Mouse (Mus musculus) intestine, embryonic 15.5 days (tissue): ENCODE results near the gene Wfdc8. TPM values are rescaled to one million over a fixed set of nuclear protein-coding genes. Genes with fewer than 3 reads are reported as not detected.
"Not testable (repeated sequence)": the region's sequence is repeated elsewhere in the genome, so short reads cannot be mapped to it uniquely, and the experiment has no call there.

ENCODE experiments used
- ATAC-seq: fragments of 200-750 bp; cut with Nextera tagmentation; 2 replicates; pipeline ENCODE4 v1.8.0; 2017; ENCODE audit warnings: moderate TSS enrichment, moderate library complexity
- H3K27ac ChIP-seq: fragments of 300-500 bp; sonication (generic); 2 replicates; pipeline ENCODE4 v1.5.1; 2015; ENCODE audit warnings: mild to moderate bottlenecking, inconsistent platforms
- H3K27me3 ChIP-seq: fragments of 300-500 bp; sonication (generic); replicated peaks from 2 replicates; pipeline ENCODE4 v1.6.1; 2015; ENCODE audit warnings: inconsistent platforms
- H3K36me3 ChIP-seq: fragments of 300-500 bp; sonication (generic); 2 replicates; pipeline ENCODE4 v1.6.1; 2015; ENCODE audit warnings: inconsistent platforms
- H3K4me1 ChIP-seq: fragments of 300-500 bp; sonication (generic); replicated peaks from 2 replicates; pipeline ENCODE4 v1.6.1; 2015; ENCODE audit warnings: inconsistent platforms
- H3K4me2 ChIP-seq: fragments of 300-500 bp; sonication (generic); replicated peaks from 2 replicates; pipeline ENCODE4 v1.6.1; 2015; ENCODE audit warnings: mild to moderate bottlenecking, inconsistent platforms
- H3K4me3 ChIP-seq: fragments of 300-500 bp; sonication (generic); replicated peaks from 2 replicates; pipeline ENCODE4 v1.5.1; 2015; ENCODE audit warnings: inconsistent platforms
- H3K9ac ChIP-seq: fragments of 300-500 bp; sonication (generic); 2 replicates; pipeline ENCODE4 v1.6.1; 2015; ENCODE audit warnings: inconsistent platforms
- H3K9me3 ChIP-seq: fragments of 300-500 bp; sonication (generic); 2 replicates; pipeline ENCODE4 v1.6.1; 2016; ENCODE audit warnings: inconsistent platforms
- WGBS: fragments of 180-500 bp; shearing (Covaris S2); methylation state at CpG from one replicate; pipeline ENCODE4 v1.1.7; 2015; 5-methylcytosine and 5-hydroxymethylcytosine counted together
- polyA plus RNA-seq: library from polyadenylated mRNA; unstranded; fragments of >200 nt; fragmentation: Nextera tagmentation; extraction: Ambion mirVana; gene quantifications from 2 replicates; pipeline ENCODE4 v1.2.1, GENCODE M21; 2015

Gene Wfdc8
- polyA plus RNA-seq, 1 experiment from 2014 or later, result not detected

- Histone ChIP-seq H3K4me1 (no peaks in the 10 kb centered on the region), H3K9ac (no peak overlapping the region), H3K4me3 (no peak overlapping the region), H3K27me3 (no peaks in the 10 kb centered on the region), H3K4me2 (no peak overlapping the region), H3K27ac (no peak overlapping the region), H3K36me3 (no peaks in the 10 kb centered on the region), H3K9me3 (no peaks in the 10 kb centered on the region)
- no peak for ATAC-seq
- 69% methylated on average over 3 of the region's 3 CpGs for WGBS
Measured at GRCm38 (mm10) chr2:164600179-164600578, 13.2 kb downstream of the Wfdc8 start.

GRCm38 (mm10) chr2:164593494-164593893 lies 19.9 kb downstream of the Wfdc8 start, which contains the start of gene Eppin:
Gene Eppin, minus strand, starts transcription at chr2:164593594.
- no peaks in the 10 kb centered on the region for H3K9me3 ChIP-seq
- H3K4me2 ChIP-seq, result no peak within 1 kb of the TSS
- H3K27ac ChIP-seq, result no peak within 1 kb of the TSS
- H3K36me3 ChIP-seq, result no peaks in the 10 kb centered on the region
- ATAC-seq, result no peak
- no peaks in the 10 kb centered on the region for H3K27me3 ChIP-seq
- H3K9ac ChIP-seq, result no peak within 1 kb of the TSS
- H3K4me3 ChIP-seq, result no peak within 1 kb of the TSS
- 87% methylated on average over 4 of the region's 4 CpGs for WGBS
- no peaks in the 10 kb centered on the region for H3K4me1 ChIP-seq

- 7% methylated on average over 4 of the region's 4 CpGs for WGBS
- Histone ChIP-seq H3K27me3 (no peaks in the 10 kb centered on the region), H3K9ac (no peak overlapping the region), H3K36me3 (no peaks in the 10 kb centered on the region), H3K27ac (no peak overlapping the region), H3K9me3 (no peaks in the 10 kb centered on the region), H3K4me1 (no peaks in the 10 kb centered on the region), H3K4me3 (no peak overlapping the region), H3K4me2 (no peak overlapping the region)
- ATAC-seq, result 0 out of 2 replicates have a peak, but pooled peaks have one; percentile 45
Measured at GRCm38 (mm10) chr2:164592014-164592413, 21.4 kb downstream of the Wfdc8 start.

GRCm38 (mm10) chr2:164585025-164585725 lies 28.3 kb downstream of the Wfdc8 start, which contains the start of gene Wfdc6a:
Gene Wfdc6a, minus strand, starts transcription at chr2:164585447.
- Histone ChIP-seq H3K27ac (peak within 1 kb of the TSS; percentile 32; the same call in 1 of the 2 replicates), H3K9ac (0 out of 2 replicates have a peak within 1 kb of the TSS, but pooled peaks have one; percentile 0)
- H3K4me3 ChIP-seq, H3K9me3 ChIP-seq, ATAC-seq, H3K36me3 ChIP-seq, H3K4me2 ChIP-seq, H3K27me3 ChIP-seq, H3K4me1 ChIP-seq: not testable (repeated sequence)
- WGBS, result 52% methylated on average over 13 of the region's 13 CpGs

- 83% methylated on average over 6 of the region's 6 CpGs for WGBS
- H3K4me1 ChIP-seq, H3K36me3 ChIP-seq, H3K9ac ChIP-seq, ATAC-seq, H3K4me3 ChIP-seq, H3K27ac ChIP-seq, H3K27me3 ChIP-seq, H3K9me3 ChIP-seq, H3K4me2 ChIP-seq: not testable (repeated sequence)
Measured at GRCm38 (mm10) chr2:164573359-164573758, 40.1 kb downstream of the Wfdc8 start, which contains the start of gene Spint3. Gene Spint3, minus strand, starts transcription at chr2:164573459.

GRCm38 (mm10) chr2:164567460-164567859 lies 46.0 kb downstream of the Wfdc8 start:
- Histone ChIP-seq H3K27ac (no peak overlapping the region), H3K9ac (no peak overlapping the region), H3K4me3 (no peak overlapping the region), H3K4me2 (no peak overlapping the region), H3K4me1 (0 out of 2 replicates have a peak, but pooled peaks cover 9% of the 10 kb centered on the region), H3K9me3 (no peaks in the 10 kb centered on the region), H3K27me3 (no peaks in the 10 kb centered on the region), H3K36me3 (no peaks in the 10 kb centered on the region)
- WGBS, result 86% methylated on average over 5 of the region's 5 CpGs
- ATAC-seq, result no peak

GRCm38 (mm10) chr2:164566997-164567396 lies 46.4 kb downstream of the Wfdc8 start:
- Histone ChIP-seq H3K4me3 (no peak overlapping the region), H3K4me2 (no peak overlapping the region), H3K36me3 (no peaks in the 10 kb centered on the region), H3K27me3 (no peaks in the 10 kb centered on the region), H3K27ac (no peak overlapping the region), H3K9ac (no peak overlapping the region), H3K9me3 (no peaks in the 10 kb centered on the region), H3K4me1 (0 out of 2 replicates have a peak, but pooled peaks cover 9% of the 10 kb centered on the region)
- WGBS, result 83% methylated on average over 2 of the region's 2 CpGs
- no peak for ATAC-seq

GRCm38 (mm10) chr2:164564346-164564745 lies 49.1 kb downstream of the Wfdc8 start:
- no peaks in the 10 kb centered on the region for H3K36me3 ChIP-seq
- 70% methylated on average over 5 of the region's 5 CpGs for WGBS
- no peak for ATAC-seq
- no peak overlapping the region for H3K4me3 ChIP-seq
- no peak overlapping the region for H3K4me2 ChIP-seq
- no peaks in the 10 kb centered on the region for H3K27me3 ChIP-seq
- H3K27ac ChIP-seq, result no peak overlapping the region
- peaks cover 9% of the 10 kb centered on the region; the same call in 1 of the 2 replicates for H3K4me1 ChIP-seq
- no peaks in the 10 kb centered on the region for H3K9me3 ChIP-seq
- H3K9ac ChIP-seq, result no peak overlapping the region

- Histone ChIP-seq H3K36me3 (no peaks in the 10 kb centered on the region), H3K4me2 (peak overlapping the region; percentile 96), H3K27me3 (no peaks in the 10 kb centered on the region), H3K9ac (peak overlapping the region; percentile 66), H3K4me3 (peak overlapping the region; percentile 45), H3K4me1 (peaks cover 14% of the 10 kb centered on the region; the same call in 1 of the 2 replicates), H3K27ac (no peak overlapping the region), H3K9me3 (no peaks in the 10 kb centered on the region)
- peak; percentile 75 for ATAC-seq
- WGBS, result 1% methylated on average over 32 of the region's 32 CpGs
Measured at GRCm38 (mm10) chr2:164563339-164564038, 49.9 kb downstream of the Wfdc8 start.

- H3K9ac ChIP-seq, result peak within 1 kb of the TSS; percentile 66
- H3K27me3 ChIP-seq, result no peaks in the 10 kb centered on the region
- 10% methylated on average over 24 of the region's 24 CpGs for WGBS
- peak within 1 kb of the TSS; percentile 96 for H3K4me2 ChIP-seq
- ATAC-seq, result no peak
- no peaks in the 10 kb centered on the region for H3K9me3 ChIP-seq
- H3K4me3 ChIP-seq, result peak within 1 kb of the TSS; percentile 45
- H3K36me3 ChIP-seq, result no peaks in the 10 kb centered on the region
- H3K27ac ChIP-seq, result no peak within 1 kb of the TSS
- peaks cover 14% of the 10 kb centered on the region; the same call in 1 of the 2 replicates for H3K4me1 ChIP-seq
Measured at GRCm38 (mm10) chr2:164562391-164563188, 50.8 kb downstream of the Wfdc8 start, which contains the start of gene Wfdc2. Gene Wfdc2, plus strand, starts transcription at chr2:164562413.

- no peaks in the 10 kb centered on the region for H3K36me3 ChIP-seq
- H3K9me3 ChIP-seq, result no peaks in the 10 kb centered on the region
- H3K9ac ChIP-seq, result no peak overlapping the region
- no peak overlapping the region for H3K27ac ChIP-seq
- peaks cover 14% of the 10 kb centered on the region; the same call in 1 of the 2 replicates for H3K4me1 ChIP-seq
- ATAC-seq, result no peak
- H3K27me3 ChIP-seq, result no peaks in the 10 kb centered on the region
- 85% methylated on average over 8 of the region's 8 CpGs for whole genome bisulfite sequencing
- H3K4me3 ChIP-seq, result no peak overlapping the region
- H3K4me2 ChIP-seq, result no peak overlapping the region
Measured at GRCm38 (mm10) chr2:164560106-164560505, 53.3 kb downstream of the Wfdc8 start.
